Mouse (Mus musculus): ENCODE results near the gene 1700020L24Rik. TPM values are rescaled to one million over a fixed set of nuclear protein-coding genes. Genes with fewer than 3 reads are reported as not detected.

The 1700020L24Rik gene
- polyA plus RNA-seq, 2 experiments, result 0.33 to 0.57 TPM

DNA sequence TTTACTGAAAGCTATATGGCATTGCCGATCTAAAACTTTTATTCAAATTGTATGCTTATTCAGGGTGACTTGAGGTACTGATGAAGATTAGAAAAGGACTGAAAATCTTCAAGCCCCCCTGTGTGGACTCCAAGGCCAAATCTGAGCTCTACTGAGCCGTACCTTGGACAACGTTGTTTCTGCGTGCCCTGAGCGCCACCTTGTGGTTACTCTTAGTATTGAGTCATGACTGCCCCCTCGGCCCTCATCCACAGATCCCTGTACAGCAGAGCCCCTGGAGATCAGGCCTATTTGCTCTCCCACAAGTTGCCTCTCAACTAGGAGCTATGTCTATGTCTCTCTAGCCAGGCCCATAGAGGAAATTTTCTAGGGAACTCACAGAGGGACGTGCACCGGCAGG is 12.8 kb upstream of the 1700020L24Rik start:
- Histone ChIP-seq H3K4me1 (ENCODE audit: control insufficient read depth, insufficient read depth, low read length) (no peaks in the 10 kb centered on the region), H3K4me3 (replicated peaks; ENCODE audit: low read length) (no peak overlapping the region), H3K36me3 (ENCODE audit: control insufficient read depth, insufficient read depth, low read length) (no peaks in the 10 kb centered on the region), H3K9ac (ENCODE audit: low read depth, low read length, severe bottlenecking) (no peak overlapping the region), H3K9me3 (ENCODE audit: control insufficient read depth, low read length) (no peaks in the 10 kb centered on the region), H3K27ac (replicated peaks; ENCODE audit: low read depth, low read length) (no peak overlapping the region), H3K4me2 (replicated peaks; ENCODE audit: low read depth, low read length, severe bottlenecking) (no peak overlapping the region), H3K27me3 (ENCODE audit: control insufficient read depth, insufficient read depth, low read length) (peaks cover 44% of the 10 kb centered on the region)
- WGBS, result 7% methylated on average over 8 of the region's 8 CpGs
- TF ChIP-seq POLR2A (IDR thresholded peaks at IDR 0.05; ENCODE audit: borderline replicate concordance, extremely low read depth, insufficient read depth, insufficient read length), result no peak
- ATAC-seq (ENCODE audit: low FRiP score, low read depth) (no peak), DNase-seq (ENCODE audit: low spot score) (peak; percentile 77)

GRCm38 (mm10) chr11:83426964-83427363 is 10.5 kb upstream of the 1700020L24Rik start:
- no peaks in the 10 kb centered on the region for H3K4me1 ChIP-seq (ENCODE audit: control insufficient read depth, insufficient read depth, low read length)
- TF ChIP-seq POLR2A (IDR thresholded peaks at IDR 0.05; ENCODE audit: borderline replicate concordance, extremely low read depth, insufficient read depth, insufficient read length), result no peak
- ATAC-seq (ENCODE audit: low FRiP score, low read depth) (no peak), DNase-seq (ENCODE audit: low spot score) (no peak)
- H3K36me3 ChIP-seq (ENCODE audit: control insufficient read depth, insufficient read depth, low read length), result no peaks in the 10 kb centered on the region
- peaks cover 30% of the 10 kb centered on the region for H3K27me3 ChIP-seq (ENCODE audit: control insufficient read depth, insufficient read depth, low read length)
- H3K27ac ChIP-seq (replicated peaks; ENCODE audit: low read depth, low read length), result no peak overlapping the region
- no peak overlapping the region for H3K9ac ChIP-seq (ENCODE audit: low read depth, low read length, severe bottlenecking)
- H3K4me2 ChIP-seq (replicated peaks; ENCODE audit: low read depth, low read length, severe bottlenecking), result no peak overlapping the region
- WGBS, result 21% methylated on average over 16 of the region's 17 CpGs
- no peak overlapping the region for H3K4me3 ChIP-seq (replicated peaks; ENCODE audit: low read length)
- H3K9me3 ChIP-seq (ENCODE audit: control insufficient read depth, low read length), result no peaks in the 10 kb centered on the region

DNA sequence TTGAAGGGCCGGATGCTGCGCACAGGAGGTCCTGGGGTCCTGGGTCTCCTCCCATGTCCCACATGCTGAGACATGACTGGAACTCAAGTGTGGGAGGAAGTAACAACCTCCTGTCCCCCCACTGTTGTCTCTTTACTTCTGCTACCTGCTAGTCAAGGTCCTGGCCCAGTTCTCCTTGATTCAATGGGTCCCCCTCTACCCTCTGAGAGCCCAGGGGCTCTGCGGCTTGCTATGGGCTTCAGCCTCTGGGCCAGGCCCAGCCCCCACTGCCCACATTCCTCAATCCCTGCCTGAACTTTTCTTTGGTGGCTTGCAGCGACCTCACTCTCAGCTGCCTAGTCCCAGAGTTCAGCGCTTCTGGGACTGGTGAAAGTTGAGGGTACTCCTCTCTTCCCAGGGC is 8.1 kb upstream of the 1700020L24Rik start, which contains the start of gene Gas2l2:
Gas2l2 (minus strand) TSS at position 101 of the 400 bp plus-strand sequence.
- no peak for TF ChIP-seq POLR2A (IDR thresholded peaks at IDR 0.05; ENCODE audit: borderline replicate concordance, extremely low read depth, insufficient read depth, insufficient read length)
- Histone ChIP-seq H3K27me3 (ENCODE audit: control insufficient read depth, insufficient read depth, low read length) (peaks cover 30% of the 10 kb centered on the region), H3K9ac (ENCODE audit: low read depth, low read length, severe bottlenecking) (no peak within 1 kb of the TSS; the same call in 1 of the 2 replicates)

DNA sequence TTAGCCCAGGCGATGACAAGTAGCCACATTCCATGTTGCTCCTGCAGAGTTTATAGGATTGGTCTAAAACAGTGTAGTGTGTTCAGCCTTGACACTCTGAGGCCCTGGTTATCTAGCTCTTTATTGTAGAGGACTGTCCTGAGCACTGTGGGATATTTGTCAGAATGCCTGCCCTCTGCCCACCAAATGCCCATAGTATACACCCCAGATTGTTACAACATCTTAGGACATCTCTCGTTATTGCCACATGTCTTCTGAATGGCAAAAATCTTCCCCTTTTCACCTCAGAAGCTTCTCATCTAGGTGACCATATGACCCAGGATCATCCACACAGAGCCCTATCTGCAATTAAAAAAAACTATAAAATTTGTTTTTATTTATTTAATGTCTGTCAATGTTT is 4.9 kb upstream of the 1700020L24Rik start:
- Histone ChIP-seq H3K36me3 (ENCODE audit: control insufficient read depth, insufficient read depth, low read length) (no peaks in the 10 kb centered on the region), H3K4me1 (ENCODE audit: control insufficient read depth, insufficient read depth, low read length) (no peaks in the 10 kb centered on the region), H3K27me3 (ENCODE audit: control insufficient read depth, insufficient read depth, low read length) (peaks cover 16% of the 10 kb centered on the region), H3K9ac (ENCODE audit: low read depth, low read length, severe bottlenecking) (no peak overlapping the region), H3K27ac (replicated peaks; ENCODE audit: low read depth, low read length) (no peak overlapping the region), H3K4me3 (replicated peaks; ENCODE audit: low read length) (no peak overlapping the region), H3K4me2 (replicated peaks; ENCODE audit: low read depth, low read length, severe bottlenecking) (no peak overlapping the region), H3K9me3 (ENCODE audit: control insufficient read depth, low read length) (no peaks in the 10 kb centered on the region)
- TF ChIP-seq POLR2A (IDR thresholded peaks at IDR 0.05; ENCODE audit: borderline replicate concordance, extremely low read depth, insufficient read depth, insufficient read length), result no peak
- no peak for ATAC-seq (ENCODE audit: low FRiP score, low read depth)
- 63% methylated on average over 2 of the region's 2 CpGs for WGBS
- DNase-seq (ENCODE audit: low spot score), result no peak

More for the DNA sequence above, 8.1 kb upstream of the 1700020L24Rik start, which contains the start of gene Gas2l2:
- no peaks in the 10 kb centered on the region for H3K4me1 ChIP-seq (ENCODE audit: control insufficient read depth, insufficient read depth, low read length)
- H3K9me3 ChIP-seq (ENCODE audit: control insufficient read depth, low read length), result no peaks in the 10 kb centered on the region
- H3K4me2 ChIP-seq (replicated peaks; ENCODE audit: low read depth, low read length, severe bottlenecking), result no peak within 1 kb of the TSS
- H3K36me3 ChIP-seq (ENCODE audit: control insufficient read depth, insufficient read depth, low read length), result no peaks in the 10 kb centered on the region
- no peak within 1 kb of the TSS for H3K4me3 ChIP-seq (replicated peaks; ENCODE audit: low read length)
- 54% methylated on average over 5 of the region's 5 CpGs for WGBS
- no peak for DNase-seq (ENCODE audit: low spot score)
- ATAC-seq (ENCODE audit: low FRiP score, low read depth), result no peak
- H3K27ac ChIP-seq (replicated peaks; ENCODE audit: low read depth, low read length), result no peak within 1 kb of the TSS

GRCm38 (mm10) chr11:83439426-83440060 is 2.1 kb downstream of the 1700020L24Rik start:
- Histone ChIP-seq H3K27ac (replicated peaks; ENCODE audit: low read depth, low read length) (no peak overlapping the region), H3K9me3 (ENCODE audit: control insufficient read depth, low read length) (no peaks in the 10 kb centered on the region), H3K4me1 (ENCODE audit: control insufficient read depth, insufficient read depth, low read length) (no peaks in the 10 kb centered on the region), H3K9ac (ENCODE audit: low read depth, low read length, severe bottlenecking) (no peak overlapping the region), H3K4me3 (replicated peaks; ENCODE audit: low read length) (peak overlapping the region; percentile 55), H3K36me3 (ENCODE audit: control insufficient read depth, insufficient read depth, low read length) (no peaks in the 10 kb centered on the region), H3K27me3 (ENCODE audit: control insufficient read depth, insufficient read depth, low read length) (peaks cover 36% of the 10 kb centered on the region), H3K4me2 (replicated peaks; ENCODE audit: low read depth, low read length, severe bottlenecking) (peak overlapping the region; percentile 92)
- no peak for ATAC-seq (ENCODE audit: low FRiP score, low read depth)
- 27% methylated on average over 11 of the region's 11 CpGs for WGBS
- no peak for TF ChIP-seq POLR2A (IDR thresholded peaks at IDR 0.05; ENCODE audit: borderline replicate concordance, extremely low read depth, insufficient read depth, insufficient read length)
- DNase-seq (ENCODE audit: low spot score), result no peak
